Mouse (Mus musculus): ENCODE measurements at regions not wholly inside any gene's neighbourhood (a gene's known extent, or its start where the extent isn't known, plus 50 kb on each side); places are given as distances from the start of the nearest gene placed in this dataset.

- no peak for DNase-seq
Measured at GRCm38 (mm10) chr4:78785378-78785774, 573.6 kb upstream of the Ptprd start.

GRCm38 (mm10) chr4:78784675-78785377, 573.1 kb upstream of the Ptprd start:
- DNase-seq = no peak

- no peak for DNase-seq
Measured at GRCm38 (mm10) chr4:78784036-78784435, 572.3 kb upstream of the Ptprd start.

- DNase-seq = no peak
Measured at GRCm38 (mm10) chr4:78782751-78783150, 571.0 kb upstream of the Ptprd start.

- peak; percentile 1 for DNase-seq
Measured at GRCm38 (mm10) chr4:78773867-78774266, 562.1 kb upstream of the Ptprd start.

GRCm38 (mm10) chr4:78736026-78736425, 524.3 kb upstream of the Ptprd start:
- DNase-seq = no peak
